Mouse (Mus musculus): Measurements from ENCODE around the gene M1ap.
A peak's percentile ranks its signal among the peaks of the same experiment; 100 is the strongest.

M1ap gene

DNA sequence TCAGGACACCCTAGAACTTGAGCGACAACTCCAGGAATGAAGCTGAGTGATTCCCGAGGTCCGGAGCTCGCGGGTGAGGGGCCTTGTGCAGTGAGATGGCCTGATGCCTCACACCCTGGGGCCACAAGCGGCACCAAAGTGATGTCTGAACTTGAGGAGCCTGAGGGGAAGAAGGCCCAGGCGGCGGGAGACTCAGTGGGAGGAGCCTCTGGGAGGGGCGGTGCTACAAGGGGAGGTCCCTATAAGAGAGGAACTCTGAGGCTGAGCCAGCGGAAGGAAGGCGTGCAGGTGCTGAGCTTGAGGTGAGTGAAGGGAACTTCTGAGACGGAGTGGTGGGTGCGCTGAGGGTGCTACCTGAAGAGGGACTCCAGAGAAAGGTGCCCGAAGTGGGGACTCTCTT, at the start of gene M1ap:
Gene M1ap, plus strand, starts transcription at position 252 of the 400 bp plus-strand sequence.
- DNase-seq, result no peak

DNA sequence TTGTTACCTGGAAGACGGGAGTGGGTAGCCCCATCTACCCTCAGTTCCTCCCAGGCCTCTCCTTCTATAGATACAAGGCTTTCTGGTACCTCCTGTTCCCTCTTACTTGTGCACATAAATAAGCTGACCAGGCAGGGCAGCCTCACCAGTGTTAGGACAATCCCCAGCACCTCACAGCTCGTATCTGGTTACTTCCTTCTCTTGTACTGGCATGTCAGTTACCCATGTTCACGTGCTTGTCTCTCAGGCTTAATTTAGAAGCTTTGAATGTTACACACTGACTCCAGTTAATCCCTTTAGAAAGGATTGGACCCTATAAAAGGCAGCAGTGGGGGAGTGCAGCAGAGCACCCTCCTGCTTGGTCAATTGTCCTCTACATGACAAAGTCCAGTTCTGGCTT, 49.4 kb upstream of the M1ap start:
- no peak for DNase-seq

DNA sequence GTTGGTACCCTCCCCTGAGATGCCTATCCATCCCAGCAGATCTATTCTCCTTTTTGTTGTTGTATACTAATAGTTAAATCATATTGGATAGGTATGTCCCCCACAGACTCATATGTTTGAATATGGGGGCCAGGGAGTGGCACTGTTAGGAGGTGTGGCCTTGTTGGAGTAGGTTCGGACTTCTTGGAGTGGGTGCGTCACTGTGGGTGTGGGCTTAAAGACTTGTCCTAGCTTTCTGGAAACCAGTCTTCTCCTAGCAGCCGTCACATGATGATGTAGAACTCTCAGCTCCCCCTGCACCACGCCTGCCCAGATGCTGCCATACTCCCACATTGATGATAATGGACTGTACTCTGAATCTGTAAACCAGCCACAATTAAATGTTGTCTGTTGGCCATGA, 48.5 kb upstream of the M1ap start:
- no peak for DNase-seq

DNA sequence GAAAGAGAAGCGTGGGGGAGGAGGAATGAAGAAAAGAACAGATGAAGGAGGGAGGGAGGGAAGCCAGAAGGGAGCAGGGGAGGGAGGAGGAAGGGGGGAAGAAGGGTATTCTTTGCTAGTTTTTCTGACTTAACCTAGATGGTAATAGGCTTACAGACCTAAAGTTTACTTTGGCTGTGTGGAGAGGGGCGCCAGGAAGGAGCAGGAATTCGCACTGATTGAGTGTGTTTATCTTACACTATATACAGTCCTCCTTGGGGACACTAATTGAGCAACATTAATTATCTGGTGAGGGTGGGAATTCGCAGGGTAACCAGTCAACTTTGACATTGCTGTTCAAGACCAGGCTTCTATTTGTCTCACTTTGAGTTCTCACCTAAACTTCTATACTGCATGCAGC, 48.0 kb upstream of the M1ap start:
- DNase-seq, result no peak

DNA sequence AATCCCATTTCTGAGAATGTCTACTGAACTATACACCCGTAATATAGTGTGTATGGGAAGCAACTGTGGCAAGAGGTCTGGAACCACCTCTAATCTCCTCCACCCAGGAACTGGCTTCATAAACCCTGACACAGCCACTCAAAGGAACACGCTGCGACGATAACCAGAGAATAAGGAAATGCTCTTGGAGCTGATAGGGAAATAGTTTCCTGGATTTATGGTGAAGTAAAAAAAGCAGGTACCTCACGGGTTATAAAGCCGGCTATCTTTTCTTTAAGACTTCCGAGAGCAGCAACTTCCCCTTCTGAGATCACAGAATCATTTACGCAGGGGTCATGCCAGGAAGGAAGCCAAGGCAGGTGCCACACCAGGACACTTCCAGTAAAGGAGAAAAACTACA, 44.1 kb upstream of the M1ap start:
- DNase-seq, result no peak

DNA sequence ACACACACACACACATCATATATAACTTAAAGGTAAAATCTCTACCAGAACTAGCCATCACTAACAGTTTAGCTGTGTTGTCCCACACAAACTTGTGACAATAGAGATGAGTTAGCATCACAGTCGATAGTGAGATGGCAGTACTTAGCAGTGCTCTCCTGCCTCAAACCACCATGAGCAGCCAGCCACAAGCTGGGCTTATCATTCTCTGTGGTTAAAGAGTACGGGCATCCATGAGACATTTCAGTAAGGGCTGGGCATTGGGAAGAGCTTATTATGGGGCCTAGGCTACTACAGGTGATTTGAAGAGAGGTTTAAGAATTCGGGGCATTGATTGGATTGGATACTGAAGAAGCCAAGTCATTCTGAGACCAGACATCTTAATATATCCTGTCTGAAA, 39.7 kb upstream of the M1ap start:
- DNase-seq, result no peak

DNA sequence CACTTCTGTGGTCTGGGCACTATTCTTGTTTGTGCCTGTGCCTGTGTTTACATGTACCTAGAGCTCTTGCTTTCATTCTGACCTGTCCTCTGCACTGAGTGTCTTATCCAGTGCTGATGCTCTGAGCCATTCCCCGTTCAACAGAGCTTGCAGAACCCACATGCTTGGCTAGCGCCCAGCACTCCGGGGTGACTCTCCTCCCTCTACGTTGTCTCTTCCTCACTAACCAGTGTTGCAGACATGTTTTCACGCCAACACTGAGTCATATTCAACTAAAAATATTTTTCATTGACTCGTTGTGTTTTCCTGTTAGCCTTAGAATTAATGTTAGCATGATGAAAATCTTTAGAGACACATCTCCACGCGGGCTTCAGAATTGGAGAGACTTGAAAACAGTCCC, 38.7 kb upstream of the M1ap start:
- no peak for DNase-seq

DNA sequence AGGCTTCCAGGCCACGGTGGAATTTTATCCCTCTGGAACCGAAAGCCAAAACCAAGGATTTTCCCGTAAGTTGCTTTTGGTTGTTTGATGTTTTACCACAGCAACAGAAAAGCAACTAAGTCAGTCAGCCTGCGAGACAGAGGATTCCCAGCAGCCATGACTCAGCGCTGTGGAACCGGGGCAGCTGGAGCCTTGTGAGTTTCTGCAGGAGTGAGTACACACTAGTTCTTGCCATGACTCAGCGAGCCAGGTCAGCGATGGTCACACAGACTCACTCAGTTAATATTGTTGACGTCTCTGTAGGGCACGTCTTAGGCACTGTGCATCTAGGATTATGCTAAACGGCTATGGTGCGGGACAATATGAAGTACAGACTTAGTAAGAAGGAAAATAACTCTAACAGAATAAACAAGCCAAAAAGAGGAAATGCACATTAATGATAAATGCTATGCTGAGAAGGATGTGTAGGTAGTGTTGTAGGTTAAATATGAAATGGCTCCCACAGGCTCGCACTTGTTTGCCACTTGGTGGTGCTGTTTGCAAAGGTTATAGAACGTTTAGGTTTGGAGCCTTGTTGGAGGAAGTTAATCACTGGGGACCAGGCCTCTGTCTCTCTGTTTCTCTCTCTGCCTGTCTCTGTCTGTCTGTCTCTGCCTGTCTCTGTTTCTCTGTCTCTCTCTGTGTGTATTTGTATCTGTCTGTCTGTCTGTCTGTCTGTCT, 37.4 kb upstream of the M1ap start:
- DNase-seq, result peak; percentile 60

DNA sequence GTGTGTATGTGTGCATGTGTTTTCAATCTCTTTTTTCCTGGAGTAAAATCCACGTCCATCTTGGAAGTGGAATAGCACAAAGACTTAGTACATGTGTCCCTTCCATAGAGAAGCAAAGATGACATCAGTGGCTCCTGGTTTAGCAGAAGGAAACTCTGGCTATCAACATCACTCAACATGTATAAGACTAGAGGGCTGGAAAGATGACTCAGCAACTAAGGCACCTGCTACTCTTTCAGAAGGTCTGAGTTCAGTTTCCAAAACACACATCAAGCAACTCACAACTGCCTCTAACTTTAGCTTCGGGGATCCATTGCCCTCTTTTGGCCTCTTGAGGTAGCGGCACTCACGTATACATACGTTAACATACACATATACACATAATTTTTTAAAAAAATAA, 35.4 kb upstream of the M1ap start:
- no peak for DNase-seq

DNA sequence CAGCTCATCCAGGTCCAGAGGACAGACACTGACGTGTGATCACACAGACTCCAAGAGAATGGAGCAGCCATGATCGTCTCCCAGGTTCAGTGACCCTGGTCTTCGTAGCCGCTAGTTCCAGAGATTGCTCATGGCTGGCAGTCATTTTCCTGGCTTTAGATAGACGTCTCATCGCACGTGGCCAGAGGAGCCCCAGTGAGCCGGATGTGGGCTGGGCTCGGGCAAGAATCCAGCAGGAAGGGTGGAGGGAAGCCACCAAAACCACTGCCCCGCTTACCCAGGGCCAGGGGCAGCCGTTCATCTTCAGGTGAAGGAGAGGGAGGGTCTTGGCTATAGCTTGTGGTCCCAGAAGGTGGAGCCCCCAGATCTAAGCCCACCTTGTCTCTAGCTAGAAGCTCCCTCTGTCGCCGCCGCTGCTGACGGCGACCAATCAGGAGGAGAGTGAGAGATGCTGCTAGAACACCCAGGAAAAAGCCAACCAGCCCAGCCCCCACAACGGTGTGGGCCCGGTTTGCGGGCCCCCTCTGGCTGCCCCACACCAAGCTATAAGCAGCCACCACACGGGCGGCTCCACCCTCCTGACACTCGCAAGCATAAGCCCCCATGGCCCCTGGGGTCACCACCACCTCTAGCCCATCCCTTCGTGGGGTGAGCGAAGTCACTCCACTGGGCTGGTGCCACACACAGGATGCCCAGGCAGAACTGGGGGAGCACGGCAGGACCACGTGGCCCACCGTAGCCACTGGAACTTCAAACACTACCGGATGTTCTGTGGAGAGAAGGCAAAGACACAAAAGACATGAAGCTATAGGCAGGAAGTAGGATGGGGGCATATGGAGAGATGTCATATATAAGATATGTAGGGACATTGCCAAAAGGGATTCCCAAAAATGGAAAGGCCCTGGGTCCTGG, 33.1 kb upstream of the M1ap start:
- peak; percentile 80 for DNase-seq

DNA sequence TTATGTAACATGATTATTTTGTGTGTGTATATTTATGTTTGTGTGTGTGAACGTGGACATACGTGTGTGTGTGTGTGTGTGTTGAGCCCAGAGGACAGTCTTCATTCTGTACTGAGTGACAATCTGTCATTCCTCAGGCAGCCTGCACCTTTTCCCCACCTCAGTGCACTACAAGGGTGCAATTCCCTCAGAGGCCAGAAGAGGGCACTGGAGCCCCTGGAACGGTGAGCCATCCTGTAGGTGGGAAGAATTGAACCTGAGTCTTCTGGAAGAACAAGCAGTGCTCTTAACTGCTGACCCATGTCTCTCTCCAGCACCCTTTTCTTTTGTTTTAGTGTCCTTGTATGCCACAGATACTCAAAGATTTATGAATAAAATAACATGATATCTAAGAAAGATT, 30.8 kb upstream of the M1ap start:
- peak; percentile 84 for DNase-seq

DNA sequence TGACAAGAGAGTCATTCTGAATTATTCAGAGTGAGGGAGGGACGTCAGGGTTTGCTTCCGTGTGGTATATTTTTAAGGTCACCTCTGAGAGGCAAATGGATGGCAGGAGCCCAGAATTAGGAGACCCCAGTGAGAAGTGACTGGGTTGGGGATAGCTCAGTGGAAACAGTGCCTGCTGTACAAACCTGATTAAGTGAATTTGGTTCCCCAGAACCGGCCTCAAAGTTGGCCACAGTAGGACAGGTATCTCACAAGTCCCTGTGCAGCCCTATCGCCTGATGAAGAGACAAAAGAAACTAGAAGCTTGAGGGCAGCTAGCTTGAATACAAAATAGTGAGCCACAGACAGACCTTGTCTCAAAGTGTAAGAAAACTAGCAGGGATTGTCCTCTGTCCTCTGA, 30.2 kb upstream of the M1ap start:
- no peak for DNase-seq

DNA sequence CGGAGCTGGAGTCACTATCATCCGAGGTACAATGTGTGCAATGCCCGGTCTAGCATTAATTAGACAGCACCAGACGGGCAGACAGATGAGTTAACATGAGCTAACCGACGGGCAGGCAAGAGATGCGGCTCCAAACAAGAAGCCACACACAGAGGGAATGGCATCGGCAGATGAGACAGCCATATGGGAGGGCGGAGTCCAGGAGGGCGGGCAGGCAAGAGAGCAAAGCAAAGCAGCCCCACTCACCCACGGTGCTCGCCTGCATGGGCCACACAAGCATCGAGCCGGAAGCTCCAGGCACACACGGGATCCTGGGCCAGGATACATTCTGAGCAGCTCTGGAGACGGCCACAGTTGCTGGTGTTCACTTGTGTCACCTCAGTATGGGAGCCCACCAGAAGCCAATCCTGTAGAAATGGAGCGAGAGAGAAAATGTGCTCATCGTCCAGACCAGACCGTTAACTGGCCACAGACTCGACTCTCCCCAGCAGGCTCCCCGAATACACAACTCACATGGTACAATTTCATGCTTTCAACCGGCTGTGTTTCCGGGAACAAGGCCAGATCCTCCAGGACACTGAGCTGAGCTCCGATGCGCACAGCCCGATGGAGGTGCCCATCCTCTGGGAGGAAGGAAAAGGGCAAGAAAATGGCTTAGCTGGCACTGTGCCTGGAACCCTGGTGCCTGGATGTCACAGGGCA, 29.5 kb upstream of the M1ap start:
- DNase-seq, result no peak

DNA sequence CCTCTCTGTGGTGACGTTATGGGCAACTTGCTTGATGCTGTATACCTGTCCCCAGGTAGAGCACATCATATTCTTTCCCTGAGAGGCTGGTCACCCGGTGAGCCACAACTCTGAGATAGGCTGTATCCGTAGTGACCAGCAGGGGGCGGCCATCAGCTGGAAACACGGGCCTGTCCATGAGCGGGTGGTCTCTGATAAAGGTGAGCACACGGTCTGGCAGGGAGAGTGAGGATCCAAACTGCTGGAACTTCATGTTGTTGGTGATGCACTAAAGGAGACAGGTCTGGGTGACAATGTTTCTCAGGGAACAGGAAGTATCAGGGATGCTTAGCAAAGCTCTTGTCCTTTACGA, 28.9 kb upstream of the M1ap start:
- DNase-seq, result peak; percentile 70

DNA sequence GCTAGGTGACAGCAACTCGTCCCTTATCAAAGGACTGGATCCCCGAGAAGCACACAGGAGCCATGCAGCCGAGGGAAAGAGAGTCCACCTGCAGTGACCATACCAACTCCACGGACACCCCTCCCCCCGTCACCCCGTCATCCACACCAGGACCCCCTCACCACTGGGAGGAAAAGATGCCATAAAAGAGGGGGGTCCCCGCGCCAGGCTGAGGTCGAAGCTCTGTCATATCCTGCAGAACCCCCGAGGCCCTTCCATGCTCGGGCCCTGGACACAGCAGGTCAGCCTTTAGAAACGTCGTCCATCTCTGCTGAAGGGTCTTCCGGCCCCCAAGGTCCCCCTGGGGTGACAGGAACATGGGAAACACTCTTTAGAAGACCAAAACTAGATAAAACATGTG, 28.3 kb upstream of the M1ap start:
- DNase-seq, result no peak

DNA sequence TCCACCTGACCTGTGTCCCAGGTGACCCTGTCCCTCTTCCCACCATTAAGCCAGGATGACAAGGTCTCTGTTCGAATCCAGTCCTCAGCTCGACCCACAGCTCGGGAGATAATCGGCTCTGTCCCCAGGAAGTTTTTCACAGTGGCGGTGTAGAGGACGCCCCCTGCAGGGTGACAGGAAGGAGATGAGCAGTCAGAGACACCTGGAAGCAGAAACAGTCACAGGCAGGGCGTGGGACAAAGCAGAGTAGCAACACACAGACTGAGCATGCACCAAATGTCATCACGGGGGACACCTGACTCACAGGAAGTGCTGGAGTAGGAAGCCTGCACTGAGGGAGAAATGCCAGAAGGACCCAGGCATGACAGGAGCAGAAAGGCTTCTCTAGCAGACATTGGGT, 27.2 kb upstream of the M1ap start:
- peak; percentile 46 for DNase-seq

DNA sequence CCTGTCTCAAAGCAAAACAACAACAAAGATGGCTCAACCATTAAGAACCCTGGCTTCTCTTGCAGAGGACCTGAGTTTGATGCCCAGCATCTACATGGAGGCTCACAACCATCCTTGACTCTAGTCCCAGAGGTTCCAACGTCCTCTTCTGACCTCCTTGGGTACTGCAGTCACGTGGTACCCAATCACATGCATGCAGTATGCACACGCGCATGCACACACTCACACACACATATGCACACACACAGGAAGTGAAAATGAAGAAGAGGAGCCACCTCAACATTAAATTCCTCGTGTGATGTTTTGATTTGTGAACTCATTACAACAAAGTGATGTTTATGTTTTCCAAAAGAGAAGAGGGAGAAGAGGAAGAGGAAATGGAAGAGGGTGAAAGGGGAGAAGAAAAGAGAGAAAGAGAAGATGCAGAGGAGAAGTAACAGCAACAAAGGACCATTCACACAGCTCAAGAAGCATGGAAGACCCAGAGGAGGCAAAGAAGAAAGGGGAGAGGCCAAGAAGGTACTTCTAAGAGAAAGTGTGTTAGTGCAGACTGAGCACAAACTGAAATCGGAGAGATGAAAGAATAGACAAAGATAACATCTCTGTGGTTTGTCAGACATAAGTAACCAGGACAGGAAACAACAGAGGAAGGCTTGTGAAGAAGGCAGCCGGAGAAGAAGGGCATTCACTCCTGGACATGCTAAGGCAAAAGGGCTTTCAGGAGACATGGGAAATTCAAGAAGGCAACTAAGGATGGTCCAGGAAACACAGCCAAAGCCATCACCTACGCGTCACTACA, 25.1 kb upstream of the M1ap start:
- DNase-seq, result peak; percentile 40

DNA sequence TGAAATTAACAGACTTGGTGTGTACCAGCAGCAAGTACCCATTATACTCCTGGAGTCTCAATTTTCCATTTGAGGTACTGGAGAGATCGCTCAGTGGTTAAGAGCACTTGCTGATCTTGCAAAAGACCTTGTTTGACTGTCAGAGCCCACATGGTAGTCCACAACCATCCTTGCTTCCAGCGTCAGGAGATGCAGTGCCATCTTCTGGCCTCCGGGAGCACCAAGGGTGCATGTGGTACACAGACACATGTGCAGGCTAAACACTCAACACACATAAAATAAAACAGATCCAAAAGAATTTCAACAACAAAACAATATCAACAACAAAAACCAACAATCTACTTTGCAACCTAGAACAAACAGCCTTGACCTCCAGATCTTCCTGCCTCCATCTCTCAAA, 21.7 kb upstream of the M1ap start:
- no peak for DNase-seq

DNA sequence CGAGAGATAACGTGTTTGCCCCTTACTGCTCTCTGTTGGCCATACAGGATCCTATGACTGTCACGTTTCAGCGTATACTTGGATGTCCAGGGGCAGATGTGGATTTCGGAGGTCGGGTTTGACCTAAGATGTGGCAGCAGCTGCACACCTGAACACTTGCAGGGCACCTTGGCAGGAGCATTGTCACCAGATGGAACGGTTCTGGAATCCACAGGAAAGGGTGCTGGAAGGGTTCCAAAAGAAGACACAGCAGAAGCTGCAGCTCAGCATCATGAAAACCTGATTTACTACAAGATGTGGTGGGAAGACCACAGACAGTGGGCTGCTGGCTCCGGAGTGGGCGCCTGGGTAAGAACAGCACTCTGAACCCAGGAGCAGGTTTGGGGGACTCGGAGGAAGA, 20.6 kb upstream of the M1ap start:
- DNase-seq, result no peak

DNA sequence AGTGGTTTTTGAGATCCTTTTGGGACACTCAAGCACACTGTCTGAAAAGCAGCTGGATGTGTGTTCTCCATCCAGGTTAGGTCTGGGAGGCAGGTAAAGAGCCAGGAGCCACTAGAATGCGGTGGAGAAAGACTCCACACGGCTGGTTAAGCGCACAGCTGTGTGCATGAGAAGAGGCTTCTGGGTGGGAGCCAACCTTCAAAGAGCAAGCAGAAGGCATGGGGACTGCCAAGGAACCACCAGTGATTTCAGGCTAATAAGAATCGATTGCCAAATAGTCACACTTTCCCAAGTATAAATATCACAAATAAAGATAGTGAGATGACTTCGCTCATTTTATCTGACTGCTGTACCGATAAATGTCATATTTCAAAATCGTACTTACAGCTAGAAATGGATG, 20.2 kb upstream of the M1ap start:
- DNase-seq, result no peak

DNA sequence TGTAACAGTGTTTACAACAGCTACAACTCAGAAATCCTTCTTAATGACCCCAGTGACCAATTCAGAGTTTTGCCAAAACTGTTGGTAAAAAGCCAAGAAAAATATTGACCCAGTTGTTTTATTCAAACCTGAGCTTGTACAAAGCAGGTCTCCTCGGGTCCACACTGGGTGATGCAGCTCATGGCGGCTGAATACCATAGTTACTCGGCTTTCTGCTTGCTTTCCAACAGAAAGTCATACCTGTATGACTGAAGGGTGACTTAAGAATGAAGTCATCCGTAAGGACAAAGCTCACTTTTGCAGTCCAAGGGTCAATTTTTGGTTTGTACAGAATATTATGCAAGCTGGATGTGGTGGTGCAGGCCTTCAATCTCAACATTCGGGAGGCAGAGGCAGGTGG, 19.1 kb upstream of the M1ap start:
- DNase-seq, result no peak

DNA sequence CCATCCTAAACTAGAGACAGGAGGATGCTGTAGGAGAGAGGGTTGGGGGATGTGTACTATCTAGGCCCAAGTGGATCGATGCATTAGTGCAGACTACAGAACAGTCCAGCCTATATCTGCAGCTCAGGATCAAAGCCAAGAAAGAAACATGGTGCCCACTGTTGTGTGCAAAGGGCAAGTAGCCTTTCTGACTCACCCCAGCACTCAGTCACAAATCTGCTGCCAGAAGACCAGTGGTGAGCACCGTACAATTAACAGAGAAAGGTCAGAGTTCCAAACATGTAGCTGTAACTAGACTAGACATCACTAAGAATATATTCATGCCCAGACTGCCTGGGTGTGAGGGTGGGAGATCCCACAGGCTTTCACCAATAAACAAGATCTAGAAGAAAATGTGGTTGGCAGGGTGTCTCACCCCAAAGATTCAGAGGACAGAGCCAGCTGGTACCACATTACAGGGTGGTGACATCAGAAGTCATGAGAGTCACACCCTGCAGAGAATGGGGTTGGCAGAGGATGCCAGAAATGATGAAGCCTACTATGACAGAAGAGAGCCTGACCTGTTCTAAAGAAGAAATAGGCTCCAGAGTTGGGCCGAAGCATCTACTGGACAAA, 12.0 kb upstream of the M1ap start:
- DNase-seq, result no peak

Data from thymus, postnatal 25 days (tissue).